Mouse (Mus musculus) forebrain, embryonic 10.5 days (tissue): ENCODE measurements around the gene Myo1d. TPM values are rescaled to one million over a fixed set of nuclear protein-coding genes. Genes with fewer than 3 reads are reported as not detected.

Source experiments
- DNase-seq: peaks from one replicate; pipeline ENCODE4 v3.0.0-alpha.2; 2017; ENCODE audit warnings: low spot score; ENCODE audit errors: extremely low spot score
- H3K27ac ChIP-seq: fragments of 300-500 bp; sonication (generic); 2 replicates; pipeline ENCODE4 v1.5.1; 2016; ENCODE audit warnings: mild to moderate bottlenecking
- H3K27me3 ChIP-seq: fragments of 300-500 bp; sonication (generic); 2 replicates; pipeline ENCODE4 v1.6.1; 2016; ENCODE audit warnings: mild to moderate bottlenecking; ENCODE audit not compliant: poor library complexity, severe bottlenecking
- H3K36me3 ChIP-seq: fragments of 300-500 bp; sonication (generic); replicated peaks from 2 replicates; pipeline ENCODE4 v1.6.1; 2016; ENCODE audit warnings: mild to moderate bottlenecking, moderate library complexity
- H3K4me1 ChIP-seq: fragments of 300-500 bp; sonication (generic); 2 replicates; pipeline ENCODE4 v1.6.1; 2016
- H3K4me3 ChIP-seq: fragments of 300-500 bp; sonication (generic); 2 replicates; pipeline ENCODE4 v1.5.1; 2016; ENCODE audit warnings: mild to moderate bottlenecking, moderate library complexity
- H3K9me3 ChIP-seq: fragments of 300-500 bp; sonication (generic); 2 replicates; pipeline ENCODE4 v1.6.1; 2016; ENCODE audit warnings: mild to moderate bottlenecking, moderate library complexity
- WGBS: fragments of 180-500 bp; shearing (Covaris S2); methylation state at CpG from one replicate; pipeline ENCODE4 v1.1.7; 2016; 5-methylcytosine and 5-hydroxymethylcytosine counted together
- polyA plus RNA-seq: library from polyadenylated mRNA; unstranded; fragments of >200 nt; fragmentation: Nextera tagmentation; extraction: Ambion mirVana; gene quantifications from 2 replicates; pipeline ENCODE4 v1.2.1, GENCODE M21; 2016

The Myo1d gene
- polyA plus RNA-seq, 1 experiment from 2014 or later, result 2.0 TPM

- Histone ChIP-seq H3K4me1 (peaks cover 4% of the 10 kb centered on the region; the same call in 1 of the 2 replicates), H3K4me3 (no peak overlapping the region), H3K9me3 (no peaks in the 10 kb centered on the region), H3K27me3 (0 out of 2 replicates have a peak, but pooled peaks cover 4% of the 10 kb centered on the region), H3K27ac (no peak overlapping the region), H3K36me3 (no peaks in the 10 kb centered on the region)
- 75% methylated on average over 2 of the region's 2 CpGs for WGBS
- DNase-seq, result no peak
These were observed 233.6 kb downstream of the Myo1d start for GRCm38 (mm10) chr11:80546233-80546632.

- no peaks in the 10 kb centered on the region for H3K4me1 ChIP-seq
- WGBS, result 75% methylated on average over 4 of the region's 4 CpGs
These were observed 240.8 kb downstream of the Myo1d start for GRCm38 (mm10) chr11:80539056-80539455.

GRCm38 (mm10) chr11:80532966-80533365 lies 246.9 kb downstream of the Myo1d start:
- DNase-seq, result no peak
- Histone ChIP-seq H3K27ac (no peak overlapping the region), H3K27me3 (no peaks in the 10 kb centered on the region), H3K36me3 (no peaks in the 10 kb centered on the region), H3K9me3 (no peaks in the 10 kb centered on the region), H3K4me1 (no peaks in the 10 kb centered on the region), H3K4me3 (no peak overlapping the region)
- 50% methylated on average over 1 of the region's 1 CpGs for WGBS

More at GRCm38 (mm10) chr11:80539056-80539455, 240.8 kb downstream of the Myo1d start:
- Histone ChIP-seq H3K27me3 (no peaks in the 10 kb centered on the region), H3K4me3 (no peak overlapping the region), H3K27ac (no peak overlapping the region), H3K36me3 (no peaks in the 10 kb centered on the region), H3K9me3 (no peaks in the 10 kb centered on the region)
- no peak for DNase-seq

GRCm38 (mm10) chr11:80529149-80529548 lies 250.7 kb downstream of the Myo1d start:
- Histone ChIP-seq H3K36me3 (no peaks in the 10 kb centered on the region), H3K4me3 (no peak overlapping the region), H3K4me1 (no peaks in the 10 kb centered on the region), H3K27me3 (no peaks in the 10 kb centered on the region), H3K9me3 (no peaks in the 10 kb centered on the region), H3K27ac (no peak overlapping the region)
- no peak for DNase-seq
- 88% methylated on average over 8 of the region's 8 CpGs for WGBS

GRCm38 (mm10) chr11:80527697-80528096 lies 252.1 kb downstream of the Myo1d start:
- Histone ChIP-seq H3K27ac (no peak overlapping the region), H3K4me3 (no peak overlapping the region), H3K9me3 (no peaks in the 10 kb centered on the region), H3K27me3 (no peaks in the 10 kb centered on the region), H3K4me1 (no peaks in the 10 kb centered on the region), H3K36me3 (no peaks in the 10 kb centered on the region)
- DNase-seq, result no peak

GRCm38 (mm10) chr11:80524213-80524612 lies 255.6 kb downstream of the Myo1d start:
- Histone ChIP-seq H3K27me3 (no peaks in the 10 kb centered on the region), H3K4me3 (no peak overlapping the region), H3K36me3 (no peaks in the 10 kb centered on the region), H3K9me3 (no peaks in the 10 kb centered on the region), H3K4me1 (peaks cover 7% of the 10 kb centered on the region), H3K27ac (no peak overlapping the region)
- WGBS, result 93% methylated on average over 5 of the region's 5 CpGs
- no peak for DNase-seq

GRCm38 (mm10) chr11:80523410-80523809 lies 256.4 kb downstream of the Myo1d start:
- 74% methylated on average over 4 of the region's 4 CpGs for WGBS
- Histone ChIP-seq H3K27ac (no peak overlapping the region), H3K36me3 (no peaks in the 10 kb centered on the region), H3K9me3 (no peaks in the 10 kb centered on the region), H3K27me3 (no peaks in the 10 kb centered on the region), H3K4me1 (peaks cover 15% of the 10 kb centered on the region), H3K4me3 (no peak overlapping the region)
- no peak for DNase-seq

- WGBS, result 80% methylated on average over 2 of the region's 2 CpGs
- Histone ChIP-seq H3K9me3 (no peaks in the 10 kb centered on the region), H3K4me1 (peaks cover 20% of the 10 kb centered on the region), H3K36me3 (no peaks in the 10 kb centered on the region), H3K27ac (no peak overlapping the region), H3K4me3 (no peak overlapping the region), H3K27me3 (no peaks in the 10 kb centered on the region)
- DNase-seq, result no peak
These were observed 257.0 kb downstream of the Myo1d start for GRCm38 (mm10) chr11:80522852-80523251.

GRCm38 (mm10) chr11:80521148-80521547 lies 258.7 kb downstream of the Myo1d start:
- Histone ChIP-seq H3K27ac (no peak overlapping the region), H3K4me1 (peaks cover 22% of the 10 kb centered on the region), H3K9me3 (no peaks in the 10 kb centered on the region), H3K4me3 (no peak overlapping the region), H3K36me3 (no peaks in the 10 kb centered on the region), H3K27me3 (no peaks in the 10 kb centered on the region)
- WGBS, result 82% methylated on average over 2 of the region's 2 CpGs
- no peak for DNase-seq

- Histone ChIP-seq H3K27me3 (0 out of 2 replicates have a peak, but pooled peaks cover 11% of the 10 kb centered on the region), H3K4me3 (no peak overlapping the region), H3K36me3 (no peaks in the 10 kb centered on the region), H3K4me1 (peaks cover 36% of the 10 kb centered on the region), H3K9me3 (no peaks in the 10 kb centered on the region), H3K27ac (peak overlapping the region; percentile 74)
- WGBS, result 46% methylated on average over 9 of the region's 9 CpGs
- peak; percentile 62 for DNase-seq
These were observed 261.1 kb downstream of the Myo1d start for GRCm38 (mm10) chr11:80518421-80519367.

GRCm38 (mm10) chr11:80515895-80516294 lies 263.9 kb downstream of the Myo1d start:
- Histone ChIP-seq H3K4me1 (peaks cover 43% of the 10 kb centered on the region), H3K27ac (no peak overlapping the region)

GRCm38 (mm10) chr11:80515346-80515745 lies 264.5 kb downstream of the Myo1d start:
- DNase-seq, result no peak
- Histone ChIP-seq H3K27ac (peak overlapping the region; percentile 37; the same call in 1 of the 2 replicates), H3K4me3 (no peak overlapping the region), H3K9me3 (no peaks in the 10 kb centered on the region), H3K4me1 (peaks cover 43% of the 10 kb centered on the region), H3K27me3 (0 out of 2 replicates have a peak, but pooled peaks cover 11% of the 10 kb centered on the region), H3K36me3 (no peaks in the 10 kb centered on the region)
- WGBS, result 57% methylated on average over 1 of the region's 1 CpGs

More at GRCm38 (mm10) chr11:80515895-80516294, 263.9 kb downstream of the Myo1d start:
- WGBS, result 82% methylated on average over 8 of the region's 8 CpGs
- H3K9me3 ChIP-seq, result no peaks in the 10 kb centered on the region
- 0 out of 2 replicates have a peak, but pooled peaks cover 11% of the 10 kb centered on the region for H3K27me3 ChIP-seq
- no peak for DNase-seq
- no peak overlapping the region for H3K4me3 ChIP-seq
- no peaks in the 10 kb centered on the region for H3K36me3 ChIP-seq

- Histone ChIP-seq H3K4me1 (peaks cover 38% of the 10 kb centered on the region), H3K27me3 (peaks cover 11% of the 10 kb centered on the region; the same call in 1 of the 2 replicates)
- 82% methylated on average over 7 of the region's 7 CpGs for WGBS
These were observed 266.0 kb downstream of the Myo1d start for GRCm38 (mm10) chr11:80513796-80514195.

More at GRCm38 (mm10) chr11:80513796-80514195, 266.0 kb downstream of the Myo1d start:
- Histone ChIP-seq H3K27ac (no peak overlapping the region), H3K9me3 (no peaks in the 10 kb centered on the region), H3K4me3 (no peak overlapping the region), H3K36me3 (no peaks in the 10 kb centered on the region)
- no peak for DNase-seq
